Mouse (Mus musculus): ENCODE results near the gene Trib2. TPM values are rescaled to one million over a fixed set of nuclear protein-coding genes. Genes with fewer than 3 reads are reported as not detected.
A peak's percentile ranks its signal among the peaks of the same experiment; 100 is the strongest.

Trib2 gene
- 50.4 and 50.6 TPM in 2 replicates for polyA plus RNA-seq (2015; fragmentation: Nextera tagmentation; extraction: Ambion mirVana)

DNA sequence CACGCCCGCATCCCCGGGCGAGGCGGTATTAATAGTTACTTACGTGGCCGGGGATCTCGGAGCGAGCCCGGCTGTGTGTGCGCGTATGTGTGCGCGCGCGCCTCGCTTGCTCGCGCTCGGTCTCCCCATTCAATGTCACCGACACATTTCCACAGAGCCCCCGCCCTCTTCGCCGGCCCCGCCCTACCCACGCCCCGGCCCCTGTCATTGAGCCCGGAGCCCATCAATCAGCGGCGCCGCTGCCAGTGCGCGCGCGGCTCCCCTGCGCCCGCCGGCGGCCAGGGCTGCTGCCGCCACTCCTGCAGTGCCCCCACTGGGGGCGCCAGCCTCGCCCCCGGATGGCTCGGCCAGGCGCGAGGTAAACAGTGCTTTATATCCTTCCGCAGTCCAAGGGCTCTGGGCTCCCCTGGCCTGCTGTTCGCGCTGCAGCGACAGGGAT lies at the start of gene Trib2:
Gene Trib2 (minus strand): TSS at position 183 of the 439 bp plus-strand sequence.
- H3K9me3 ChIP-seq (replicated peaks), result no peaks in the 10 kb centered on the region
- H3K27ac ChIP-seq (replicated peaks), result peak within 1 kb of the TSS; percentile 97
- peak within 1 kb of the TSS; percentile 84 for H3K4me3 ChIP-seq (replicated peaks)
- peak within 1 kb of the TSS; percentile 81 for H3K9ac ChIP-seq
- H3K27me3 ChIP-seq, result no peaks in the 10 kb centered on the region
- peak; percentile 93 for ATAC-seq (ENCODE audit: insufficient number of reproducible peaks, low FRiP score, low TSS enrichment, low read depth)
- peaks cover 17% of the 10 kb centered on the region; the same call in 1 of the 2 replicates for H3K4me1 ChIP-seq
- H3K36me3 ChIP-seq, result no peaks in the 10 kb centered on the region
- WGBS, result under 1% methylated on average over 42 of the region's 50 CpGs
- H3K4me2 ChIP-seq (replicated peaks), result peak within 1 kb of the TSS; percentile 77

DNA sequence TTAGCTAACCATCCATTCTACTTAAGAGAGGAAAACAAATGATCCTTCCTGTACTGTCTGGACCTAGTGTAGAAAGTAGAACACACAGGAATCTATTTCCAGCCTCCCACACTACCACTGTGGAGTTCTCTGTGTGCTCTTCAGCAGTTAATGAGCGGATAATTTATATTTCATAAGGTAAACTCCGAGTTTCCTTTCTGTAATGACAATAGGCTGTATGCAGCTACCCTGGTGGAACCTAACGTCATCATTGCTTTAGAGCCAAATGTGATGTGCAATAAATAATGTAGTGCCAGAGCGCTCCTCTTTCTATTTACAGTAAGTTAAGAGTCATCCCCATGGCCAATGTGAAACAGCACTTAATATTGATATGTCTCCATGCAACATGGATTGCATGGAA lies 41.3 kb upstream of the Trib2 start:
- Histone ChIP-seq H3K27ac (replicated peaks) (no peak overlapping the region), H3K4me2 (replicated peaks) (no peak overlapping the region), H3K9ac (no peak overlapping the region), H3K4me3 (replicated peaks) (no peak overlapping the region), H3K4me1 (no peaks in the 10 kb centered on the region), H3K27me3 (no peaks in the 10 kb centered on the region), H3K9me3 (replicated peaks) (no peaks in the 10 kb centered on the region), H3K36me3 (no peaks in the 10 kb centered on the region)
- 81% methylated on average over 4 of the region's 4 CpGs for WGBS
- no peak for ATAC-seq (ENCODE audit: insufficient number of reproducible peaks, low FRiP score, low TSS enrichment, low read depth)

DNA sequence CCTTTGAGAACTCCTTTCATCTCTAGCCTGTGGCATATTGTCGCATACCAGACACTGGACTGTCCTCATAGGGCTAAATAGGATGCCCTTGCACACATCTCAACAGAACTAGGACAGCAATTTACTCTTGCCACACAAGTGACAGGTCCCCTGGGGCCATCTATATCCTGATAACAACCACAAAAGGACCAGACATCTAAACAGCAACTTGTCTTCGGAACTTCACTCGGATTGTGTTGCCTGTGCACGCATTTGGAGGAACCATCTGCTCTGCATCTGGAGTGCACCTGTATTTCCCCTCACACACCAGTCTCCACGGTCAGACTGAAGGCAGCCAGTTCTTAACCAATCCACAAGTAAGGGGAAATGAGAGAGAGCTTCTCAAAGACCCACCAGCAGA lies 39.2 kb upstream of the Trib2 start:
- Histone ChIP-seq H3K27me3 (no peaks in the 10 kb centered on the region), H3K4me1 (no peaks in the 10 kb centered on the region), H3K27ac (replicated peaks) (no peak overlapping the region), H3K4me3 (replicated peaks) (no peak overlapping the region), H3K9ac (no peak overlapping the region), H3K36me3 (no peaks in the 10 kb centered on the region), H3K9me3 (replicated peaks) (no peaks in the 10 kb centered on the region), H3K4me2 (replicated peaks) (no peak overlapping the region)
- no peak for ATAC-seq (ENCODE audit: insufficient number of reproducible peaks, low FRiP score, low TSS enrichment, low read depth)
- 53% methylated on average over 5 of the region's 5 CpGs for WGBS

DNA sequence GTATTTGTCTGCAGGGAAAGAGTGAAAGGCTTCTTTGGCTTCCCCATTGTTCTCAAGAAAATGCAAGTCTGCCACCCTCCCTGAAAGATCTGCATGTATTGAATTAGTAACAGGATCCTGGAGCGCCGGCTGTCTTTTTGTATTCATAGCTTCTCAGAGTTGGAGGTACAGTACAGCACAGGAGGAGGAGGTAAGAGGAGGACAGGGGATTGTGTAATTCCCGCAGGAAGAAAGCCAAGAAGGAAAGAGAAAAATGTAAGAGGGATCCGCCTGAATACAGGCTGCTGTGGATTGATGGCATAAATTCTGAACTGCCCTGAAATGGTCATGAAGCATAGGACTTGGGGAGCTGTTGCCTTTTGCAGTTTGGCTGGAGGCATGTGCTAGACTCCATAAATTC lies 36.1 kb upstream of the Trib2 start:
- Histone ChIP-seq H3K9me3 (replicated peaks) (no peaks in the 10 kb centered on the region), H3K27me3 (no peaks in the 10 kb centered on the region), H3K4me2 (replicated peaks) (no peak overlapping the region), H3K36me3 (no peaks in the 10 kb centered on the region), H3K4me1 (0 out of 2 replicates have a peak, but pooled peaks cover 8% of the 10 kb centered on the region), H3K27ac (replicated peaks) (no peak overlapping the region), H3K9ac (no peak overlapping the region), H3K4me3 (replicated peaks) (no peak overlapping the region)
- ATAC-seq (ENCODE audit: insufficient number of reproducible peaks, low FRiP score, low TSS enrichment, low read depth), result no peak
- 32% methylated on average over 4 of the region's 4 CpGs for WGBS

DNA sequence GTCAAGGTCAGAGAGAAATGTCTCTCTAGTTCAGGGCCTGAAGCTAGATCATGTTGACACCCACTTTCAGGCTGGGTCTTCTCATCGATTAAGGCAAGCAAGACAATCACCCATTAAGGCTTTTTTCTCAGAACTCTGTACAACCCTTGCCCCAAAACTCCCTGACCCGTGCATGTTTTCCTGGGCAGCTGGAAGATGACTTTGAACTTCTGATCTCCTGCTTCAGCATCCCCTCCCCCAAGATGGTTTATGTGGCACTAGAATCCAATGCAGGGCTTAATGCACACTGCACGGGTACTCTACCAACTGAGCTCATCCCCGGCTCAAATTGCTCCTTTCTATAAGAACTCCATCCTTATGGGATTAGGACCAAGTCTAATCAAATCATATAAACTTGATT lies 35.3 kb upstream of the Trib2 start:
- Histone ChIP-seq H3K36me3 (no peaks in the 10 kb centered on the region), H3K9ac (no peak overlapping the region), H3K27ac (replicated peaks) (no peak overlapping the region), H3K27me3 (no peaks in the 10 kb centered on the region), H3K4me2 (replicated peaks) (no peak overlapping the region), H3K9me3 (replicated peaks) (no peaks in the 10 kb centered on the region), H3K4me3 (replicated peaks) (no peak overlapping the region), H3K4me1 (0 out of 2 replicates have a peak, but pooled peaks cover 8% of the 10 kb centered on the region)
- 75% methylated on average over 4 of the region's 4 CpGs for WGBS
- no peak for ATAC-seq (ENCODE audit: insufficient number of reproducible peaks, low FRiP score, low TSS enrichment, low read depth)

DNA sequence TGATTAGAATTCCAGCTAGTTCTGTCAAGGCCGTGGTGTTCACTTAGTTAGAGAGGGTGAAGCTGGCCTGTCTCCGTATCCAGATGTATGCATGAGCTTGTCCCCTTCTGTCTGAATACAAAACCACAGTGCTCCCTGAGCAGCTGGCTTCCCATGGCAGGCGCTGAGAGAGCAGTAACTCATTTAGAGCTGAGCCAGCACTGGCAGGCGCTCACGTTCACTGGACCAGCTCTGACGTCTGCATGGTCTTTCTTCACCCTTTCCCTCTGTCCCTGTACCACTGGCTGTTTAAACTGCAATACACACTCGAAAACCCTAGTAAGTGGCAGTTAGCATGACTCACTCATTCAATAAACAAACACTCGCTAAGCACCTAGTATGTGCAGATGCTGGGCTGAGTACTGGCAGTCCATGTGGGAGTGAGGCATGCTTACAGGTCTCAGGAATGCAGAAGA lies 33.7 kb upstream of the Trib2 start:
- H3K4me2 ChIP-seq (replicated peaks), result no peak overlapping the region
- no peak overlapping the region for H3K9ac ChIP-seq
- H3K9me3 ChIP-seq (replicated peaks), result no peaks in the 10 kb centered on the region
- WGBS, result 60% methylated on average over 8 of the region's 8 CpGs
- H3K4me3 ChIP-seq (replicated peaks), result no peak overlapping the region
- ATAC-seq (ENCODE audit: insufficient number of reproducible peaks, low FRiP score, low TSS enrichment, low read depth), result no peak
- H3K27ac ChIP-seq (replicated peaks), result no peak overlapping the region
- no peaks in the 10 kb centered on the region for H3K27me3 ChIP-seq
- H3K4me1 ChIP-seq, result 0 out of 2 replicates have a peak, but pooled peaks cover 8% of the 10 kb centered on the region
- H3K36me3 ChIP-seq, result no peaks in the 10 kb centered on the region

DNA sequence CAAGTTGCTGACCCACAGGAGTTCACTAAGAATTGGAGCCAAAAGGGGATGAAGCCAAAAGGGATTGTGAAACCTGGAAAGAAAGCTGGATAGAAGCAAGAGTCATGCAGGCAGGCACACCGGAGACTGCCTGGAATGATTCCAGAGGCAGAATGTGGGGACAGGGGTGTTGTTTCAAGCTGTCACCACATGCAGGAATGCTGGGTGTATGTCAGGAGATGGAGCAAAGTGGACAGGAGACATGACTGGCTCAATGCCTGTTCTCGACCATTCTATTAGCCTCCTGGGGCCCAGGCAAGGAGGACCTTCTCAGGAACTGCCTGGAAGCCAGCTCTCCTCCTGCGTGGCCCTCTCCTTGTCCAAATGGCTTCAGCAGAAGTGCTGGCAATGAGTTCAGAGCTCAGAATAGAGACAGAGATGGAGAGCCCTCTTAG lies 33.2 kb upstream of the Trib2 start:
- Histone ChIP-seq H3K27ac (replicated peaks) (no peak overlapping the region), H3K4me1 (0 out of 2 replicates have a peak, but pooled peaks cover 8% of the 10 kb centered on the region), H3K36me3 (no peaks in the 10 kb centered on the region), H3K4me2 (replicated peaks) (no peak overlapping the region), H3K4me3 (replicated peaks) (no peak overlapping the region), H3K27me3 (no peaks in the 10 kb centered on the region), H3K9ac (no peak overlapping the region), H3K9me3 (replicated peaks) (no peaks in the 10 kb centered on the region)
- no peak for ATAC-seq (ENCODE audit: insufficient number of reproducible peaks, low FRiP score, low TSS enrichment, low read depth)
- 62% methylated on average over 3 of the region's 3 CpGs for WGBS

DNA sequence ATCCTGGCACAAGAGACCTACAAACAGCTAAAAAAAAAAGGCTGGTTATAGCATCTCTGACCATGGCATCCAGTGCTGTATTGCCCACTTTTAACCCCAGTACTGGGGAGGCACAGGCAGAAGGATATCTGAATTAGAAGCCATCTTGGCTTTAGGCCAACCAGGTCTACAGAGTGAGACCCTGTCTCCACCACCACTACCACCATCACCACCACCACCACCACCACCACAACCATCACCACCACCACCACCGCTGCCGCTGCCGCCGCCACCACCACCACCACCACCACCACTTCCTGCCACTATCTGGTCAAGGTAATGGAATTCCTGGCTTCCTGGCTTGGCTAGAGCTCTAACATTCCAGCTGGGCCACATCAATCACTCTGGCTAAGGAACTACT lies 31.7 kb upstream of the Trib2 start:
- Histone ChIP-seq H3K9me3 (replicated peaks) (no peaks in the 10 kb centered on the region), H3K4me1 (0 out of 2 replicates have a peak, but pooled peaks cover 8% of the 10 kb centered on the region), H3K27ac (replicated peaks) (no peak overlapping the region), H3K27me3 (no peaks in the 10 kb centered on the region), H3K4me2 (replicated peaks) (no peak overlapping the region), H3K36me3 (no peaks in the 10 kb centered on the region), H3K9ac (no peak overlapping the region), H3K4me3 (replicated peaks) (no peak overlapping the region)
- ATAC-seq (ENCODE audit: insufficient number of reproducible peaks, low FRiP score, low TSS enrichment, low read depth), result no peak
- WGBS, result 95% methylated on average over 4 of the region's 4 CpGs

DNA sequence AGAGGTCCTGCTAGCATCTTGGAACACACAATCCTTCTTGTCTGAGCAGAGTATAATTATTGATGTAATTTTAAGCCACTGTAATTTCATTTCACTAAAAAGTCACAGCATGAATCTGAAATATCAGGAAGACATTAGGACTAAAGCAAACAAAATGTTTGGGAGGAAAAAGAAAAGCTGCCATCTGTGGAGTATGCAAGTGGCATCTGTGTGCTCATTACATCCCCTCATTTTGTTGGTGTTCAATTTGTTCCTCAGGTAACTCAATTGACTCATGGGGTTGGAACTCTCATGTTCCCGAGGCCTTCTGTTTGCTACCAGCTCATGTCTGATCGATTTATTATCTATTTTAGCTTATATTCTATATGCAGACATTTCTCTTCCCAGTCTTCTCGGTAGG lies 28.0 kb upstream of the Trib2 start:
- Histone ChIP-seq H3K4me1 (0 out of 2 replicates have a peak, but pooled peaks cover 2% of the 10 kb centered on the region), H3K9me3 (replicated peaks) (no peaks in the 10 kb centered on the region), H3K27ac (replicated peaks) (no peak overlapping the region), H3K36me3 (no peaks in the 10 kb centered on the region), H3K27me3 (no peaks in the 10 kb centered on the region), H3K4me3 (replicated peaks) (no peak overlapping the region), H3K9ac (no peak overlapping the region), H3K4me2 (replicated peaks) (no peak overlapping the region)
- no peak for ATAC-seq (ENCODE audit: insufficient number of reproducible peaks, low FRiP score, low TSS enrichment, low read depth)
- 77% methylated on average over 3 of the region's 3 CpGs for WGBS

DNA sequence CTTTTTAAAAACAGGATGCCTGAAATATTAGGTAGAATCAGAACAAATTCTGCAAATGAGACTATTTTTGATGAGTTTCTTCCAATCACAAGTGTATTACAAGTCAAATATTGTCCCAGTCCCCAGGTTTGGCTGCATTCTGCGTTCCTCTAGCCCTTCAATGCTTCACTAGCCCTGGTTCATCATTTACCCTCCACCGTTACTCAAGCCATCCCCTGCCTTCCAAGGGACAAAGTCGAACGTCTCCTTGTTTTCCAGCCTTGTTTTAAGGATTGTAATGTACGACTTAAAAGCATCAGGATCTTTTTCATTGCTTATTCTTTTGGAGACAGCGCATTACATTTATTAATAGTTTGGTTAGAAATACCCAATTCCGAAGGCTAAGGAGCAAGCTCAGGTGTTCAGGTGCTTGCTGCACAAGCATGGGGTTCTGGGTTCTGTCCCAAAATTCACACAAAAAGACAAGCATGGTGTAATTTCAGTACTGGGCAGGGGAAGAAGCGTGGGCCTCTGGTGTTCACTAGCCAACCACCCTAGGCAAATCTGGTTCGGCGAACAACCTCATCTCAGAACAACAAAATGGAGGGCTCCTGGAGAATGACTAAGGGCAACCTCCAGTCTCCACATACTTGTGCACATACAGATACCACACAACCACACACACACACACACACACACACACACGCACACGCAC lies 24.3 kb upstream of the Trib2 start:
- ATAC-seq (ENCODE audit: insufficient number of reproducible peaks, low FRiP score, low TSS enrichment, low read depth), result no peak
- WGBS, result 92% methylated on average over 12 of the region's 12 CpGs
- Histone ChIP-seq H3K4me2 (replicated peaks) (no peak overlapping the region), H3K27ac (replicated peaks) (no peak overlapping the region), H3K36me3 (no peaks in the 10 kb centered on the region), H3K4me1 (no peaks in the 10 kb centered on the region), H3K4me3 (replicated peaks) (no peak overlapping the region), H3K9ac (no peak overlapping the region), H3K27me3 (no peaks in the 10 kb centered on the region), H3K9me3 (replicated peaks) (no peaks in the 10 kb centered on the region)

DNA sequence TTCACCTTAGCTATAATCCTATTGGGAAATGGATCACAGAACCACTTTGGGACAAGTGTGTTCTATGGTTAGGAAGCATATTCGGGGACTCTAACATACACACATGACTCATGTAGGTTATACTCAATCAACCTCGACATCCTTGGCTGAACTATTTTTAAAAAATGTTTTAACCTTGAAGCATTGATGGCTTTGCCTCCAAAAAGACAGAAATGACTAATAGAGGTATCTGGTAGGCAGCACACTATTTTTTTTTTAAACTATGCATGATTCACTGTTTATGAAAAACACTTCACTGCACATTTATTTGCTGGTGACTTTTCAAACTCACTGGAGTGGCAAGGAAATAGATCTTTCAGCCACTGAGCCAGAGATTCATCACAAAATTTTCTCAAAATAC lies 21.5 kb upstream of the Trib2 start:
- Histone ChIP-seq H3K27me3 (no peaks in the 10 kb centered on the region), H3K4me3 (replicated peaks) (no peak overlapping the region), H3K9me3 (replicated peaks) (no peaks in the 10 kb centered on the region), H3K4me1 (peaks cover under 1% of the 10 kb centered on the region; the same call in 1 of the 2 replicates), H3K36me3 (no peaks in the 10 kb centered on the region), H3K27ac (replicated peaks) (no peak overlapping the region), H3K9ac (no peak overlapping the region), H3K4me2 (replicated peaks) (no peak overlapping the region)
- ATAC-seq (ENCODE audit: insufficient number of reproducible peaks, low FRiP score, low TSS enrichment, low read depth), result no peak
- 78% methylated on average over 2 of the region's 2 CpGs for WGBS

DNA sequence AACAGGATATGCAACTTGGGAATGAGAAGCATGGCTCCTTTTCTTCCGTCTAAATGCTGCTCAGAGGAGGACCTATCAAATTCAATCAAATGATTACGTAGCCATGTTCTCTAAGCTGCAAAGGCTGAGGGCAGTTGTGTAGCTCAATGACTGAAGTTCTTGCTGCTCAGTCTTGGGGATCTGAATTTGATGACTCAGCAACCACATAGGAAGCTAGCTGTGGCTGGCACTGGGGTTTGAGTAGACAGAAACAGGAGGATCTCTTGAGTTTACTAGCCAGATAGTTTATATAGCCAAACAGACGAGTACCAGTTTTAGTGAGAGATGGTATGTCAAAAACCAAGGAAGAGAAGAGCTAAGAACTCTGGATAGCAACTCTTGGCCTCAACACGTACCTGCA lies 20.8 kb upstream of the Trib2 start:
- ATAC-seq (ENCODE audit: insufficient number of reproducible peaks, low FRiP score, low TSS enrichment, low read depth), result no peak
- Histone ChIP-seq H3K4me3 (replicated peaks) (no peak overlapping the region), H3K36me3 (no peaks in the 10 kb centered on the region), H3K27me3 (no peaks in the 10 kb centered on the region), H3K4me1 (peaks cover 7% of the 10 kb centered on the region), H3K4me2 (replicated peaks) (no peak overlapping the region), H3K27ac (replicated peaks) (no peak overlapping the region), H3K9ac (no peak overlapping the region), H3K9me3 (replicated peaks) (no peaks in the 10 kb centered on the region)
- 83% methylated on average over 4 of the region's 4 CpGs for WGBS

Measured in embryonic facial prominence, embryonic 15.5 days (tissue).